Mouse (Mus musculus): ENCODE measurements around the gene Cacna1g. TPM values are rescaled to one million over a fixed set of nuclear protein-coding genes. Genes with fewer than 3 reads are reported as not detected.
"Not testable (repeated sequence)": the region's sequence is repeated elsewhere in the genome, so short reads cannot be mapped to it uniquely, and the experiment has no call there.

The Cacna1g gene
- total RNA-seq, 2 experiments from 2014 or later = 61.0 to 74.0 TPM

DNA sequence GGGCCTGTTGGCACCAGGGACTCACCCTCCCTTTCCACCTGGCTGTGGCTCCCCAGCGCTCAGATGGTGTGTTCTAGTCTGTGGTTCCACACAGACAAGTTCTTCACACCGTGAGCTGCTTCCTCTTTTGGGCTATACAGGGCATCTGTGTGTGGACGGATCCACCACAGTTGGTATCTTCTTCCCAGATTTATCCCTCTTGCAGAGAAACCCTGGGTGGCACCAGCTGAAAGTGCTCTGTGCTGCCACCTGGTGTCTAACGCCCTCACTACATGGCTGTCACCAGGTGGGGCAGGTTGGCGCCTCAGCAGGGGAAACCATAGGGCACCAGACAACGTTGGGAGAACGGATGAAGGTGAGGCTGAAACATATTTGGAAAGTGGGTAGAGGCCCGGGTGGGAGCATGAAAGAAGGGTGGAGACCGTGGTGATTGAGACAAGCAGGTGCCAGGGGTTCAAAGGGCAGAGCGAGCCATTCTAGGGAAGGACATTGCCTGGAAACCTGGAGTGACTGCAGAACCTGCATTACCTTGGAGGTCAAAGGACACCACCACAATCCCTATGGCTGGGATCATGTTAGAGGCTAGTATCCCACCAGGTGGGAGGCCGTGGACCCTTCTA is 69.2 kb downstream of the Cacna1g start:
- no peak overlapping the region for H3K27ac ChIP-seq
- peak; percentile 95 for TF ChIP-seq CTCF (conservative IDR thresholded peaks at IDR 0.05)
- peak; percentile 71 to 91 for DNase-seq (ENCODE audit: low spot score in 2 of 2)
- no peak overlapping the region for H3K4me3 ChIP-seq

DNA sequence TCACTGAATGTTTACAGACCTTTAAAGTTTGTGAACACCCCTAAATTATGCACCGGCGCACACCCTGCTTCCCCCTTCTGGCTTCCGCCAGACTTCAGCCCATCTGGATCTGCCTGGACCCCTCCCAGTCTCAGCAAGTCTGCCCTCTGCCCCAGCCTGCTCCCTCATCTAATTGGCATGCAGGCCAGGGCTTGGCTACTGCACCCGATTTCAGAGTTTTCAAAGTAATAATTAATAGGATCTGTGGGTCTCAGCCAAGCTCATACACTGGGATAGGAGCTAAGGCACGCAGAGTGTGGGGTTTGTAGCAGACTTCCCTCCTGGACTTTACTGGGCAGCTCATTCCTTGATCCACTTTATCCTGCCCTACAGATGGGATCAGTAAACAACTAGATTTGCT is 69.8 kb downstream of the Cacna1g start:
- no peak for DNase-seq (ENCODE audit: low spot score in 2 of 2)
- no peak for TF ChIP-seq CTCF (conservative IDR thresholded peaks at IDR 0.05)
- Histone ChIP-seq H3K4me3 (no peak overlapping the region), H3K27ac (no peak overlapping the region)

DNA sequence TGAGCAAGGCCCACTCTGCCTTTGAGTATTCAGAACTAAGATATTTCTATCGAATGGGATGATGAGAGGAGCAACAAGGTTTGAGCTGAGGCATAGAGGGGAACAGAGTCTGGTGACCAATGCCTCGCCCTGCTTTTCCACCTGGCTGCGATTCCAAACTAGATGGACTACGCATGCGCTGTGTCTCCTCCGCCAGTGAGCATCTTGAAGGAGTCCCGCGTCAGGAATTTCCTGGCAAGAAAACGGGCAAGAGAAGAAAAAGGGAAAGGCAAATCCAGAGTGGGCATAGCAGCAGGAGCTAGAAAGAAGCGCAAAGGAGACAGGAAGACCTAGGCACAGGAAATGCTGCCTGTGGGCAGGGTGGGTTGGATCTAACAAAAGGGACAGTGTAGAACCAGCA is 70.2 kb downstream of the Cacna1g start:
- DNase-seq (ENCODE audit: low spot score in 2 of 2) = no peak
- no peak overlapping the region for H3K27ac ChIP-seq
- TF ChIP-seq CTCF (conservative IDR thresholded peaks at IDR 0.05) = no peak
- H3K4me3 ChIP-seq = no peak overlapping the region

DNA sequence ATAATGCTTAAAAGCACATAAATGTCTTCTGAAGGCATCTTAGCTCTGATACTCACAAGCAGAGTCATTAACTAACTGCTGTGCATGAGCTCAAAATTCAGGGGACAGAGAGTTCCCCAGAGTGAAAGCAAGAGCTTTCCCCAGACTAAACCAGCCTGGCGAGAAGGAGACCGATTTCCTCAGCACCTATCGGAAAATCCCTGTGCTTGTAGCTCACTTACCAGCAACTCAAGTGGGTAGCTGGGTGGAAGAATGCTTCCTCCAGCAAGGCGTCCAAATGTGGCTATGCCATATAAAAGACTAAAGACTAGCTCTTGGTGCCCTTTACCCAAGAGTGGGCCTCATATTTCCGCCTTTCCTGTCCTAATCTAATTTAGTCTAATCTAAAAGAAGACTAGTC is 71.3 kb downstream of the Cacna1g start:
- Histone ChIP-seq H3K4me3 (no peak overlapping the region), H3K27ac (no peak overlapping the region)
- no peak for DNase-seq (ENCODE audit: low spot score in 2 of 2)
- TF ChIP-seq CTCF (conservative IDR thresholded peaks at IDR 0.05) = no peak

GRCm38 (mm10) chr11:94402029-94402428 is 72.0 kb downstream of the Cacna1g start:
- not testable (repeated sequence) for H3K27ac ChIP-seq; DNase-seq (ENCODE audit: low spot score in 2 of 2); H3K4me3 ChIP-seq

GRCm38 (mm10) chr11:94400996-94401395 is 73.0 kb downstream of the Cacna1g start:
- Histone ChIP-seq H3K4me3 (no peak overlapping the region), H3K27ac (no peak overlapping the region)
- TF ChIP-seq CTCF (conservative IDR thresholded peaks at IDR 0.05) = no peak
- DNase-seq (ENCODE audit: low spot score in 2 of 2) = no peak

DNA sequence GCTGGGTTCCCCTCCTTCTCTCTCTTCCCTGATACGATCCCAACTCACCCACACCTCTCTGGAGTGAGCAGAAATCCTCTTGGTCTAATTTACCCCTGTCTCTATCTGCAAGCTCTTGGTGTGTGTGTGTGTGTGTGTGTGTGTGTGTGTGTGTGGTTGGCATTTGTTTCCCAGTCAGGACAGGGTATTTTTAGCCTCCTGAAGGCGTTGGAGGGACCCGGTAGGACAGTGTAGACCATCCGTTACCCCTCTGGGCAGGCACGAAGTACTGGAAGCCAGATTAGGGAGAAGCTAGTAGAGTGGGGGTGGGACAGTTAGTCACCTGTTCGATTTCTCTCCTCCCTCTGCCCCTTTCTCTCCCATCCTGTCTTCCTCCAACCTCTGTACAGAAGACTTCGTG is 79.9 kb downstream of the Cacna1g start:
- Histone ChIP-seq H3K4me3 (no peak overlapping the region), H3K27ac (no peak overlapping the region)
- no peak for TF ChIP-seq CTCF (conservative IDR thresholded peaks at IDR 0.05)
- no peak for DNase-seq (ENCODE audit: low spot score in 2 of 2)

GRCm38 (mm10) chr11:94393490-94393889 is 80.5 kb downstream of the Cacna1g start:
- H3K4me3 ChIP-seq; H3K27ac ChIP-seq; DNase-seq (ENCODE audit: low spot score in 2 of 2): not testable (repeated sequence)

DNA sequence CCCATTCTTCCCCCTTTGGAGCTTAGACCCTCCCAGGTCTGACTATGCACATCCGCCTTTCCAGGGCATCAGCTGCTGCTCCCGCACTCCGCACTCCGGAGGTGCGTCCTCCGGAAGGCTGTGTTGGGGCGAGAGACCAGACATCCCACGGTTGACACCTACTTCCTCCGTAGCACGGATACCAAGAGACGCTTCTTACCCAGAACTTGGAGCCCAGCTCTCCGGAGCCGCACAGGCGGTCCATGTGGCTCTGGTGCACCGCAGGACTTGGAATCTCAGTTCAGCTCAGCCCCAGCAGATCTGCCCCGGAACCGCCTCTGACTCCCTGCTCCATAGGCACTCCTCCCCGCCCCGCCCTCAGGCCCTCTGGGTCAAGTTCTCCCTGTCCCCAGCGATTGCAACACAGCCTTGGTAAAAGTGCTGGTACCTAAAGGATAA is 81.3 kb downstream of the Cacna1g start, which contains the start of gene Abcc3:
TSS of gene Abcc3 (minus strand) at position 326 of the 438 bp plus-strand sequence.
- H3K27ac ChIP-seq = no peak within 1 kb of the TSS
- no peak for DNase-seq (ENCODE audit: low spot score in 2 of 2)
- no peak for TF ChIP-seq CTCF (conservative IDR thresholded peaks at IDR 0.05)
- peak within 1 kb of the TSS; percentile 13 for H3K4me3 ChIP-seq

- Histone ChIP-seq H3K27ac (no peak overlapping the region), H3K4me3 (no peak overlapping the region)
- TF ChIP-seq CTCF (conservative IDR thresholded peaks at IDR 0.05) = no peak
- DNase-seq (ENCODE audit: low spot score in 2 of 2) = no peak
Observed at GRCm38 (mm10) chr11:94391661-94392060, 82.3 kb downstream of the Cacna1g start.

- DNase-seq (ENCODE audit: low spot score in 2 of 2) = no peak
- TF ChIP-seq CTCF (conservative IDR thresholded peaks at IDR 0.05) = no peak
- Histone ChIP-seq H3K27ac (no peak overlapping the region), H3K4me3 (no peak overlapping the region)
Observed at GRCm38 (mm10) chr11:94390825-94391224, 83.2 kb downstream of the Cacna1g start.

- DNase-seq (ENCODE audit: low spot score in 2 of 2) = no peak
- no peak for TF ChIP-seq CTCF (conservative IDR thresholded peaks at IDR 0.05)
- no peak overlapping the region for H3K4me3 ChIP-seq
Observed at GRCm38 (mm10) chr11:94389724-94390396, 84.1 kb downstream of the Cacna1g start.

GRCm38 (mm10) chr11:94389021-94389420 is 85.0 kb downstream of the Cacna1g start:
- DNase-seq (ENCODE audit: low spot score in 2 of 2) = no peak
- no peak for TF ChIP-seq CTCF (conservative IDR thresholded peaks at IDR 0.05)

More at GRCm38 (mm10) chr11:94389724-94390396, 84.1 kb downstream of the Cacna1g start:
- no peak overlapping the region for H3K27ac ChIP-seq

DNA sequence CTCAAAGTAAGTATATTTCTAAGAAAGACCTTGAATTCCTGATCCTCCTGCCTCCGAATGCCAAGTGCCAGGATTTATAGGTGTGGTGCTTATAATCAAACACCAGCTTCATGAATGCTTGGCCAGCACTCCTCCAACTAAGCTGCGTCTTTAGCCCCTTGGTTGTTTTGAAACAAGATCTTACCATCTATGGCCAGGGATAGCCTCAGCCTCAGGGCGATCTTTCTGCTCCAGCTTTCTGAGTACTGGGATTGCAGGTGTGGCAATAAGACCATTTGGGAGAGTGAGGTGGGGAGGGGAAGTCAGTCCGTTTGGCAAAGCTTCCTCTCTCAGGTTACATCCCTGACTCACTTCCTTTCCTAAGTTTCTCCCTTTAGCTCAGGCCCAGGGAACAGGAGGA is 86.2 kb downstream of the Cacna1g start:
- no peak for DNase-seq (ENCODE audit: low spot score in 2 of 2)
- no peak for TF ChIP-seq CTCF (conservative IDR thresholded peaks at IDR 0.05)
- Histone ChIP-seq H3K27ac (no peak overlapping the region), H3K4me3 (no peak overlapping the region)

More at GRCm38 (mm10) chr11:94389021-94389420, 85.0 kb downstream of the Cacna1g start:
- Histone ChIP-seq H3K4me3 (no peak overlapping the region), H3K27ac (no peak overlapping the region)
